Mouse (Mus musculus): ENCODE data around the gene Fam110a. TPM values are rescaled to one million over a fixed set of nuclear protein-coding genes. Genes with fewer than 3 reads are reported as not detected.

The Fam110a gene
- 7.8 TPM for polyA plus RNA-seq (2015; fragmentation: Illumina TruSeq; extraction: RNeasy Lipid Tissue Mini Kit (QIAGEN cat#74804); ENCODE audit: low read depth, low replicate concordance)

DNA sequence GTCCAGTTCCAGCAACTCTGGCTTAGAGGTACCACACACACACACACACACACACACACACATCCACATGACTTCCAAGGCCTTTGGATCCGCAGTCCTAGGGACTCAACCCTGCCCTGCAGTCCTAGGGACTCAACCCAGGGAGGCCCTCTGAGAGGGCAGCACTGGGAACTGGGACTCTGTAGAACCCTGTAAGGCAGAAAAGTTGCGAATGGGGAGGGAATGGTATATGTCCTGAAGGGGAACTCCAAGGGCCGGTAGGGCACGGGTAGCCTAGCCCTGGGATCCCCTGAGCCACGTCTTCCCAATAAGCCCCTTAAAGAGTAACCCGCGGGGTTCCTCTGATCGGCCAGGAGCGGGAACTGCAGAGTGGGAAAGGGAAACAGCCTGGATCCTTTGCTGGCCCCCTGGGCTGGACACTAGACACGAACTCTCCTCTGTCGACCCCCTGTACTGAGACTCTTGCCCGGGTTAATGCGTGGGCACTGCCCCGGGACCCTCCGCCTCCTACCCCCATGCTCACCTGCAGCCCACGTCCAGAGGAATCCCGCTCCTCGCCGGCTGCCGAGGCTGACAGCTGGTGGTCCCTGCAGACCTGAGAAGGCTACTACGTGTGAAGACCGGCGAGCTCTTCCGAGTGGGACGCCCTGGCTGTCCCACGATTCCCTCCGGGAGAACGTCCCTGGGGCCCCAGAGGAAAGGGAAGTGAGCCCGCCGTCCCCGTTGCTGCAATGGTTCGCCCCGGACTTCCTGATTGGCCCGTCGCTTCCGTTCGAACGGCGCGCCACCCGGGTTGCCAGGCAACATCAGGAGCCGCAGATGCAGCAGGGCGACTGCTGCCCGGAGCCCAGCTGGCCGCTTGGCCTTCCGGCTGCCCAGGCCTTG, at the start of gene Fam110a:
Gene Fam110a, minus strand, starts transcription at position 750 of the 885 bp plus-strand sequence.

DNA sequence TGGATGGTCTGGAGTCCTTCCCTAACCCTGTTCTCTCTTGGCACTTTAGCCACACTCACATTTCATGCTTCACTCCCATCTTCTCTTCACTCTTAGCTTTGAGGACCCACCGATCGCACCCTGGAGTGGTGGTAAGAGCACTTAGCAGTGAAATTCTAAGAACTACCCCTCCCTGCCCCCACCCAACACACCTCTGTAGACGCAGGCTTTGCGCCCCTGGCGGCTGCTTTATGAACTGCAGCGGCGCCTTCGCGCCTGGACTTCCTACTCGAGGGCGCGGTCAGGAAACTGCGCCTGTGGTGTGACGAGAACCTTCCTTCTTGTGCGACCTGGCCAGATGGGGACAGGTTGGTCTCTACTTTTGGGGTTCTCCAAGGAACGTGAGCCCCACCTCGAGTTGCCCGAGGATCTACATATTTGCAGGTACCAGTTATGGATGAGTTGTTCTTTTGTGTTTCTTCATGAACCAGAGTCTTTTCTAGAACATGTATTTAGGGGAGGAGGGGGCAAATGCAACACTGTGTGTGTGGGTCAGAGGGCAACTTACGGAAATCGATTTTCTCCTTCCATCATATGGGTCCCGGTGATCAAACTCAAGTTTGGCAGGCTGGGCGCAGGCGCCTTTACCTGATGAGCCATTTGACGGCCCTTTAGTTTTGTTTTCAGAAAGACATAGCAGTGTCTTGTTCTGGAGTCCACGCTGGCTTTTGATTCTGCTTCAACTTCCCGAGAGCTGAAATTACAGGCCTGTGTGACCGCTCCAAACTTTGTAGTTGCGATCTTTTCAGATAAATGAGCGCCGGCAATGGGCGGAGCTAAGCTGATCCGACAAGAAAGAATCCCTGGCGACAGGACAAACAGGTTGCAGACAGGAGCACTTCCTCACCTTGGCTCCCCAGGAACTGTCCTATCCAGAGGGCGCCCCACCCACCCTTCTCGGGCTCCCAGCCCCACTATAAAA, 16.5 kb upstream of the Fam110a start, which contains the start of gene Slc52a3:
Gene Slc52a3, plus strand, starts transcription at position 283 of the 961 bp plus-strand sequence.

Other genes starting within 250 kb of the Fam110a start
- gene Psmf1, start 236.0 kb downstream of the Fam110a start, polyA plus RNA-seq (2015; fragmentation: Illumina TruSeq; extraction: RNeasy Lipid Tissue Mini Kit (QIAGEN cat#74804); ENCODE audit: low read depth, low replicate concordance): 38.3 TPM
- not detected for gene Rspo4, start 137.3 kb downstream of the Fam110a start, polyA plus RNA-seq (2015; fragmentation: Illumina TruSeq; extraction: RNeasy Lipid Tissue Mini Kit (QIAGEN cat#74804); ENCODE audit: low read depth, low replicate concordance)
- gene Angpt4, start 69.0 kb downstream of the Fam110a start, polyA plus RNA-seq (2015; fragmentation: Illumina TruSeq; extraction: RNeasy Lipid Tissue Mini Kit (QIAGEN cat#74804); ENCODE audit: low read depth, low replicate concordance): not detected
- 2.1 TPM for gene Slc52a3, start 16.3 kb upstream of the Fam110a start, polyA plus RNA-seq (2015; fragmentation: Illumina TruSeq; extraction: RNeasy Lipid Tissue Mini Kit (QIAGEN cat#74804); ENCODE audit: low read depth, low replicate concordance)
- gene Scrt2, start 101.3 kb upstream of the Fam110a start, polyA plus RNA-seq (2015; fragmentation: Illumina TruSeq; extraction: RNeasy Lipid Tissue Mini Kit (QIAGEN cat#74804); ENCODE audit: low read depth, low replicate concordance): 10.1 TPM
- gene Srxn1, start 125.3 kb upstream of the Fam110a start, polyA plus RNA-seq (2015; fragmentation: Illumina TruSeq; extraction: RNeasy Lipid Tissue Mini Kit (QIAGEN cat#74804); ENCODE audit: low read depth, low replicate concordance): 99.2 TPM
- not detected for gene Tcf15, start 163.3 kb upstream of the Fam110a start, polyA plus RNA-seq (2015; fragmentation: Illumina TruSeq; extraction: RNeasy Lipid Tissue Mini Kit (QIAGEN cat#74804); ENCODE audit: low read depth, low replicate concordance)
- 73.3 TPM for gene Csnk2a1, start 246.6 kb upstream of the Fam110a start, polyA plus RNA-seq (2015; fragmentation: Illumina TruSeq; extraction: RNeasy Lipid Tissue Mini Kit (QIAGEN cat#74804); ENCODE audit: low read depth, low replicate concordance)

Data from brain, adult 10 weeks (tissue).